Mouse (Mus musculus): ENCODE data around the gene Chst5.

GRCm38 (mm10) chr8:111865130-111865852 is 45.0 kb downstream of the Chst5 start:
- no peak for TF ChIP-seq EP300 (IDR thresholded peaks at IDR 0.05; ENCODE audit: low read depth)
- no peak for TF ChIP-seq CTCF (IDR thresholded peaks at IDR 0.05; ENCODE audit: low read depth)

All from liver, postnatal 0 days (tissue).